Mouse (Mus musculus): ENCODE measurements at regions not wholly inside any gene's neighbourhood (a gene's known extent, or its start where the extent isn't known, plus 50 kb on each side); places are given as distances from the start of the nearest gene placed in this dataset.

DNA sequence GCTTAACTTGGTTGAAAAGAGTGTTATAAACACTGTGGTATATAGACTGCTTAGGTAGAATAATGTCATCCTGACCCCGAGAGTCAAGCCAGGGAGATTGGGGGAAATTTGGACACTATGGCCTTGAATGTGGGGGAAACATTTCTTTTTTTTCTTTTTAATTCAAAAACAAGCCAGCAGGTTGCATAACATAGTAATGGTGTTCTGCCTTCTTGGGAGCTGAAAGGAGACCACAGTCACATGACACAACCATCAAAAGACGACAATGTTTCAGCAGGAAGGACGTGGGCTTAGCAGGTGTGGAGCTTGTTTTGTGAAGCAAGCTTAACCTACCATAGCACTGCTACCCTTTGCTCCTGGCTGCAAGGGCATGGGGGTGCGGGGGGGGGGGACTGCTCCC, 306.3 kb upstream of the Klf3 start:
- DNase-seq (ENCODE audit: low read depth, low spot score): no peak

- DNase-seq (ENCODE audit: low read depth, low spot score): no peak
Observed at GRCm38 (mm10) chr5:64498431-64498830, 304.8 kb upstream of the Klf3 start.

DNA sequence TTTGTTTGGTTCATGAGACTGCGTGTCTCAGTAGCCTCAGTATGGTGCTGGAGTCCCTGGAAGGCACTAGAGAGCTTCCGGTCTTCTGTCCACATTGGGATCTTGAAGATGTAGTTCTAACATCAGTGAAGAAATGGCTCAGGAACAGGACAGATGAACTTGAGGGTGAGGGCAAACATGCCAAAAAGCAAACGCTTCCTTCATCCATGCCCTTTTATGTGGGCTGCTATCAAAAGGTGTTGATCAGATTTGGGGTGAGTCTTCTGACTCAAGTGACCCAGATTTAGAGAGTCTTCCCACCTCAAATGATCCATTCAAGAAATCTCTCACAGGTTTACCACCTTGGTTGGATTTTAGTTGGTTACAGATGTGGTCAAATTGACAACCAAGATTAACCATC, 304.1 kb upstream of the Klf3 start:
- no peak for DNase-seq (ENCODE audit: low read depth, low spot score)

- peak; percentile 51 for DNase-seq (ENCODE audit: low read depth, low spot score)
Observed at GRCm38 (mm10) chr5:64500413-64500812, 302.8 kb upstream of the Klf3 start.

- no peak for DNase-seq (ENCODE audit: low read depth, low spot score)
Observed at GRCm38 (mm10) chr5:64500866-64501265, 302.3 kb upstream of the Klf3 start.

- DNase-seq (ENCODE audit: low read depth, low spot score): no peak
Observed at GRCm38 (mm10) chr5:64501746-64502145, 301.4 kb upstream of the Klf3 start.

DNA sequence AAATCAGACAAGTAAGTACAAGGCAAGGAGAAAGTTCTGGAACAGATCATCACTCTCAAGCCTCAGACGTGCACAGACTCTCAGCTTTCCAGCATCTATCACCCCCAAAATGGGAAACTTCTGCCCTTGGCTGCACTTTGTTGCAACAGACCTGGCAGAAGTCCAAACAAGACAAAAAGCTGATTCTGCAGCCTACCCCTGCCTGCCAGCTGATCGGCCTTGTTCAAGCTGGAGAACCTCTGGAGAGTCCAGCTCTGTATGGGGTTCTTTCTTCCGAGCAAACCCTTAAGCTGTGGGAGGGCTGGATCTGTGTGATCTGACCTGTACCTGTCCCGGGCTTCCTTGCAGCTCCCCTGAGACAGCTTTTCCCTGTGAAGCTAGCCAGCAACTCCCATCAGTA, 299.7 kb upstream of the Klf3 start:
- no peak for DNase-seq (ENCODE audit: low read depth, low spot score)

- DNase-seq (ENCODE audit: low read depth, low spot score): no peak
Observed at GRCm38 (mm10) chr5:64504507-64504906, 298.7 kb upstream of the Klf3 start.

DNA sequence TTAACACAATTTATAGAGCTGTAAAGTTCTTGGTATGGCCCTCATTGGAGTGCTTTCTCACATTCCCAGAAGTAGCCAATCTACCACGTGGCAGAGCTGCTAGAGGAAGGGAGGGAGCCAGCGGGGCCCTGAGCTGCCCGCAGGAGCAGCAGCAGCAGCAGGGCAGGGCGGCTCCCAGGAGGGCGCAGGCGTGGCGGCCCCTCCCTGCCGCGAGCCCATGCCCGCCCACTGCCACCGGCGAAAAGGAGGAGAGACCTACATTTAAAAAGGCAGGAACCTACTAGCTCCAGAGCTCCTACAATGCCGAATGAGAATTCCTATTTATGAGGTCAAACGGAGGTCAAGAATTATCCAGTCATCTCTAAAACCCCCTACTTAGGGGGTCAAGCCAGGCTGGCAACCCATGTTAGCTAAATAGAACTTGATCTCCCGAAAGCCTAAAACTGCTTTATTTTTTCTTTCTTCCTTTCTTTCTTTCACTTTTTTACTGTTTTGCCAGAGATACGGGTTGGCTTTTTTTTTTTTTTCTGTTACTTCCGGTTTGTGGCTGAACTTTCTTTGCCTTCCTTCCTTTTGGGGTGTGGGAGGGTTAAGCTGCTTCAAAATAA, 297.9 kb upstream of the Klf3 start:
- DNase-seq (ENCODE audit: low read depth, low spot score): peak; percentile 76

DNA sequence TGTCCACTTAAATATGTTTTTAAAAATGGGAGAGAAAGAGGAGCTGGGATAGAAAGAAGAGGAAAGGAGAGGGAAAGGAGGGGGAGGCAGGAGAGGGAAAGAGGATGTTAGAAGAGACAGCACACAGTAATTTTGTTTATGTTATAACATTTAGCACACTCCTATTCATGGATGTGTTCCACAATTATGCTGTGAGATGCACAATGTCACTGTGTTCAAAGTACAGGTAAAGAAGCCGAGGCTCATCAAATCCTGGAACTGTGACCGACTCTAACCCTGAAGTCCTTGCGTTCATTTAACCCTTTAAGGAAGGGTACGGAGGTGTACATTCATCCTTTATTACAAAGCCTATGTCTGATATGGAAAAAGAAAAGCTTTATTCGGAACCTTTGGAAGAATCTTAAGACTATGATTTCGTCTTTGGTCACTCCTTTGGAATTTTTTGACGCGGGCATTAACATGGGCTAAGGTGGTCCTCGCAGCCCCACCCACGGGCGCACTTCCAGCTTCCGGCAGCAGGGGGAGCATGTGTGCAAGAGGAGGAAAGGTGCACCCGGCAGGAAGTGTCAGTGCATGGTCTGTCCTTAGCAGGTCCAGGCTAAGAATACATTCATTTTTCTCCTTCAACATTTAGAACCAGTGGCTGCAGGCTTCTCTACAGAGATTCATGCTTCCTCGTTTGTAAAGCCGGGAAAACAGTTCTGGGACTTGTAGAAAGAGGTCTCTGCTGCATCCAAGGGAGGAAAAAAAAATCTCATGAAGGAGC, 297.2 kb upstream of the Klf3 start:
- peak; percentile 75 for DNase-seq (ENCODE audit: low read depth, low spot score)

GRCm38 (mm10) chr5:64508565-64508964, 294.6 kb upstream of the Klf3 start:
- DNase-seq (ENCODE audit: low read depth, low spot score): no peak

DNA sequence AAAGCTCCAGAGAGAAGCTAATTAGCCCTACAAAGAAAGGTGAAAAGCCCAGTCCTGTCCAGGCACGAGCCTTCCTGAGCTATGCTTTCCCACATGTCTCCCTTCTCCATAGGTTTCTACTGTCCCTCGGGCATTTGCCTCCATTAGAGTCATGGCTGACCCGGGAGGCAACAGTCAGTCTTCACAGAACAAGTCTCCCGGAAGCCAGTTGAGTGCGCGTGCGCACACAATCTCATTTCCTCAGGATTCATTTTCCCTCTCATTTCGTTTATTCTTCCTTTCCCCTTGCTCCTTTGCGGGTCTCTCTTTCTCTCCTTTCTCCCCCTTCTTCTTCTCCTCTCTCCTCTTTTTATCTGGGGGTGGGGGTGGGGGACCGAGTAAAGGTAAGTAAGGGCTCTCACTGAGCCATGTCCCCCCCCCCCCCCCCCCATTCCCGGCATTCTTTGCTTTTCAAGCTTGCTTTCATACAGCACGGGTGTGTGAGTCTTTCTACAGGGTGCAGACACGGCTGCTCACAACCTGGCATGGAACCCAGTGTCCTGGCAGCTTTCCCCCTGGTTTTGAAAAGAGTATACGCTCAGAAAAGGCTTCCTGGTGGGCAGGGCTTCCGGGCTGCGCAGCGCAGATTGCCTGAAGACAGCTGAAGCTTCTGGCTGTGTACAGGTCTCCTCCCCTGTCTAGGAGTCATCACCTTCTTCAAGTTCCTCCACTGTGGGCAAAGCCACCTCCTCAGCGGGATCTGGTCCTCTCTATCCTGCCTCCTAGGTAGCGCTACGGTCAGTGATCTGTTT, 289.8 kb upstream of the Klf3 start:
- no peak for DNase-seq (ENCODE audit: low read depth, low spot score)

- no peak for DNase-seq (ENCODE audit: low read depth, low spot score)
Observed at GRCm38 (mm10) chr5:64516115-64516665, 287.0 kb upstream of the Klf3 start.

DNA sequence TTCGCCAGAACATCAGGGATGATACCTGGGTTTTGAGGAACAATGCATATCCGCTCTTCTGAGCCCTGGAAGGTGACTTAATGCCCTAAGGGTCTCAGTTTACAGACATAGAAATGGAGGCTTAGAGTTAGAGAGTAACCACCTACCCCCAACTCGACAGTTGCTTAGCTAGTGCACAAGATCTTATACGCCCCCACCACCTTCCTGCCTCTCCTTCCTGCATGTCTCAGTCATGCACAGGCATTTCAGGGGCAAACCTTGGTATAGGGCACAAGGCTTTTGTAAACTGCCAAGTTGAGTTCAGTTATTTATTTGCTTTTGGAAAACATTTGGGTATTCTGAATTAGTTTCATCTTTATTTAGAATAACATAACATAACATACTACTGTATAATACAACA, 285.9 kb upstream of the Klf3 start:
- DNase-seq (ENCODE audit: low read depth, low spot score): no peak

GRCm38 (mm10) chr5:64517835-64518234, 285.4 kb upstream of the Klf3 start:
- DNase-seq (ENCODE audit: low read depth, low spot score): no peak

- DNase-seq (ENCODE audit: low read depth, low spot score): no peak
Observed at GRCm38 (mm10) chr5:64519036-64519435, 284.2 kb upstream of the Klf3 start.

DNA sequence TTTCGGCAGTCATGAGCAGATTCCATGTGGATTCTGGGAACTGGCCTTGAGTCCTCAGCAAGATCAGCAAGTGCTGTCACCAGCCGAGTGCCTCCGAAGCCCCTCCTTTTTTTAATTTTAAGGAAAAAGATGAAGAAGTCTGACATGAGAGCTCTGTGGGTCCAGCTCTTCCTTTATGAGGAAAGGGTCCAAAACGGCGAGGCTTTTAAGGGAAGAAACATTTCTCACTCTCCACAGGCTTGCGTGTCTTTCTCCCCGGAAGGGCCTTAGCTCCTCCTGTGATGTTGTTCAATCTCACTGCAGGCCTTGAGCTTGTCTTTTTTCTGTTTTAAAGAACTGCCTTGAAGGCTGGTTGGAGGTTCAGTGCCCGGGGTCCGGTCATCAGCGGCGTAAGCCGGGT, 283.5 kb upstream of the Klf3 start:
- no peak for DNase-seq (ENCODE audit: low read depth, low spot score)

- DNase-seq (ENCODE audit: low read depth, low spot score): no peak
Observed at GRCm38 (mm10) chr5:64521401-64521800, 281.8 kb upstream of the Klf3 start.

DNA sequence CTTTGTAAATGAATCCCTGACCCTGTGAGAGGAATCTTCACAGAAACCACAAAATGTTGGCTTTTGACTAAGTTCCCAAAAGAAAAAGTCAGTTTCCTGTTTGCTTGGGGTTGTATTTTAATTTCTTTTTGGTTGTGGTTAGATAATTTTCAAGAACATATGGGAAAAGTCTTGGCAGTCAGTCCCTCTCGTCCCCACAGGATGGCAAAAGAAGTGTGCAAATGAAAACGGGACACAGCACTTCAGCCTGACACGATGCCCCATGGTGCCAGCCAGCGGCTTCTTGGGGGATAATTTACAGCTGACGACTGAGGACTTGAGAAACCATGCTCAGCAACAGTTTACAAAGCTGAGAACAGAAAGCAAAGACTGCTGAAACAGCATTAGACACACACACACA, 281.2 kb upstream of the Klf3 start:
- DNase-seq (ENCODE audit: low read depth, low spot score): no peak

- DNase-seq (ENCODE audit: low read depth, low spot score): peak; percentile 40
Observed at GRCm38 (mm10) chr5:64526521-64526920, 276.7 kb upstream of the Klf3 start.

DNA sequence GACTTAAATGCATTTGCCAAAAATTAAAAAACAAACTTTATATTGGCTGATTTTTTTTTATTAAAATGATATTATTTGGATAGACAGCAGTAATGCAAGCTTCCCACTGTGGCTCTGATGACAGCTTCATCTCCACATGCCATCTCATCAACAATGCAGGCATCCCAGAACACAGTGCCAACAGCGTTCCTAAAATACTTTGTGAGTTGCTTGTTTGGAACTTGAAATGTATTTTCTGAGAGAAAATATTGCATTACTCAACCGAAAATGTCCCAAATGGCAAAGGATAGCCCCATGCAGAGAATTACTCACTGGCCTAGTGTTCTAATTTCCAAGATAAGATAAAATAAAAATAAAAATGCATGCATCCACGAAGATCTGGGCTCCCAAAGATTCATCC, 275.2 kb upstream of the Klf3 start:
- DNase-seq (ENCODE audit: low read depth, low spot score): no peak

- DNase-seq (ENCODE audit: low read depth, low spot score): no peak
Observed at GRCm38 (mm10) chr5:64534371-64534770, 268.8 kb upstream of the Klf3 start.
